Mouse (Mus musculus): ENCODE results near the gene Igsf23.
"Not testable (repeated sequence)": the region's sequence is repeated elsewhere in the genome, so short reads cannot be mapped to it uniquely, and the experiment has no call there.

The Igsf23 gene

GRCm38 (mm10) chr7:19950589-19950988 is at the start of gene Igsf23:
TSS of gene Igsf23 (minus strand) at chr7:19950756.
- in situ Hi-C loops (cut with MboI): no loop called here

GRCm38 (mm10) chr7:19996721-19997120 is 46.2 kb upstream of the Igsf23 start:
- in situ Hi-C loops (cut with MboI): not testable (repeated sequence)

GRCm38 (mm10) chr7:19991165-19991564 is 40.6 kb upstream of the Igsf23 start, which contains the start of gene Nlrp9b:
TSS of gene Nlrp9b (plus strand) at chr7:19991465.
- in situ Hi-C loops (cut with MboI): not testable (repeated sequence)

GRCm38 (mm10) chr7:19971516-19971915 is 21.0 kb upstream of the Igsf23 start:
- in situ Hi-C loops (cut with MboI): no loop called here

- in situ Hi-C loops (cut with MboI): no loop called here
Measured at GRCm38 (mm10) chr7:19970196-19970595, 19.6 kb upstream of the Igsf23 start.

GRCm38 (mm10) chr7:19969541-19970090 is 19.1 kb upstream of the Igsf23 start:
- in situ Hi-C loops (cut with MboI): no loop called here

GRCm38 (mm10) chr7:19969106-19969505 is 18.6 kb upstream of the Igsf23 start:
- in situ Hi-C loops (cut with MboI): no loop called here

- in situ Hi-C loops (cut with MboI): loop anchor here (5.0 kb wide), 1 partner anchor 53 kb away; no protein-coding TSS in a partner anchor
Measured at GRCm38 (mm10) chr7:19964985-19965579, 14.5 kb upstream of the Igsf23 start, which contains the start of gene Ceacam20. TSS of gene Ceacam20 (plus strand) at chr7:19965412.

- in situ Hi-C loops (cut with MboI): loop anchor here (5.0 kb wide), 1 partner anchor 50 kb away; no protein-coding TSS in a partner anchor
Measured at GRCm38 (mm10) chr7:19962423-19962822, 11.9 kb upstream of the Igsf23 start.

GRCm38 (mm10) chr7:19956341-19956781 is 5.8 kb upstream of the Igsf23 start:
- in situ Hi-C loops (cut with MboI): no loop called here

- in situ Hi-C loops (cut with MboI): no loop called here
Measured at GRCm38 (mm10) chr7:19955861-19956260, 5.3 kb upstream of the Igsf23 start.

- in situ Hi-C loops (cut with MboI): no loop called here
Measured at GRCm38 (mm10) chr7:19953054-19953453, 2.5 kb upstream of the Igsf23 start.

GRCm38 (mm10) chr7:19952320-19952986 is 1.9 kb upstream of the Igsf23 start:
- in situ Hi-C loops (cut with MboI): no loop called here

GRCm38 (mm10) chr7:19949996-19950395 is 560 bp downstream of the Igsf23 start:
- in situ Hi-C loops (cut with MboI): no loop called here

- in situ Hi-C loops (cut with MboI): no loop called here
Measured at GRCm38 (mm10) chr7:19948956-19949355, 1.6 kb downstream of the Igsf23 start.

- in situ Hi-C loops (cut with MboI): no loop called here
Measured at GRCm38 (mm10) chr7:19945821-19946515, 4.6 kb downstream of the Igsf23 start.

- in situ Hi-C loops (cut with MboI): no loop called here
Measured at GRCm38 (mm10) chr7:19945201-19945600, 5.4 kb downstream of the Igsf23 start.

GRCm38 (mm10) chr7:19944709-19945108 is 5.8 kb downstream of the Igsf23 start:
- in situ Hi-C loops (cut with MboI): no loop called here

- in situ Hi-C loops (cut with MboI): no loop called here
Measured at GRCm38 (mm10) chr7:19940256-19940655, 10.3 kb downstream of the Igsf23 start.

- in situ Hi-C loops (cut with MboI): no loop called here
Measured at GRCm38 (mm10) chr7:19939555-19940235, 10.9 kb downstream of the Igsf23 start.

- in situ Hi-C loops (cut with MboI): no loop called here
Measured at GRCm38 (mm10) chr7:19937229-19937821, 13.2 kb downstream of the Igsf23 start.

Data from mature B cell (primary cell).